Mouse (Mus musculus) stomach, embryonic 16.5 days (tissue): Measurements from ENCODE around the gene Clec2d. TPM values are rescaled to one million over a fixed set of nuclear protein-coding genes. Genes with fewer than 3 reads are reported as not detected.

Source experiments
- ATAC-seq: fragments of 200-750 bp; cut with Nextera tagmentation; 2 replicates; pipeline ENCODE4 v1.8.0; 2017; ENCODE audit warnings: moderate number of reproducible peaks, moderate TSS enrichment; ENCODE audit not compliant: insufficient read depth, low FRiP score
- H3K27ac ChIP-seq: fragments of 300-500 bp; sonication (generic); 2 replicates; pipeline ENCODE4 v1.5.1; 2014; ENCODE audit warnings: low read length
- H3K27me3 ChIP-seq: fragments of 300-500 bp; sonication (generic); 2 replicates; pipeline ENCODE4 v1.6.1; 2014; ENCODE audit warnings: low read length, control low read depth, mixed read lengths; ENCODE audit not compliant: control insufficient read depth, insufficient read depth
- H3K36me3 ChIP-seq: fragments of 300-500 bp; sonication (generic); 2 replicates; pipeline ENCODE4 v1.6.1; 2014; ENCODE audit warnings: low read length; ENCODE audit not compliant: control insufficient read depth, insufficient read depth
- H3K4me1 ChIP-seq: fragments of 300-500 bp; sonication (generic); 2 replicates; pipeline ENCODE4 v1.6.1; 2014; ENCODE audit warnings: low read length, control low read depth, mixed read lengths; ENCODE audit not compliant: control insufficient read depth, insufficient read depth
- H3K4me2 ChIP-seq: fragments of 300-500 bp; sonication (generic); 2 replicates; pipeline ENCODE4 v1.6.1; 2014; ENCODE audit warnings: low read depth, low read length, mixed read lengths
- H3K4me3 ChIP-seq: fragments of 300-500 bp; sonication (generic); replicated peaks from 2 replicates; pipeline ENCODE4 v1.5.1; 2014; ENCODE audit warnings: mild to moderate bottlenecking, low read length
- H3K9ac ChIP-seq: fragments of 300-500 bp; sonication (generic); 2 replicates; pipeline ENCODE4 v1.6.1; 2014; ENCODE audit warnings: low read length
- H3K9me3 ChIP-seq: fragments of 300-500 bp; sonication (generic); replicated peaks from 2 replicates; pipeline ENCODE4 v1.6.1; 2016; ENCODE audit warnings: low read length, control low read depth; ENCODE audit not compliant: control insufficient read depth
- WGBS: fragments of 180-500 bp; shearing (Covaris S2); extraction: QIAGEN DNeasy Blood & Tissue Kit; methylation state at CpG from one replicate; pipeline ENCODE4 v1.1.7; 2014; 5-methylcytosine and 5-hydroxymethylcytosine counted together
- polyA plus RNA-seq: library from polyadenylated mRNA; unstranded; fragments of >200 nt; fragmentation: Nextera tagmentation; extraction: Ambion mirVana; gene quantifications from 2 replicates; pipeline ENCODE4 v1.2.1, GENCODE M21; 2015

Gene Clec2d
- polyA plus RNA-seq, 1 experiment from 2014 or later, result 0.72 TPM

DNA sequence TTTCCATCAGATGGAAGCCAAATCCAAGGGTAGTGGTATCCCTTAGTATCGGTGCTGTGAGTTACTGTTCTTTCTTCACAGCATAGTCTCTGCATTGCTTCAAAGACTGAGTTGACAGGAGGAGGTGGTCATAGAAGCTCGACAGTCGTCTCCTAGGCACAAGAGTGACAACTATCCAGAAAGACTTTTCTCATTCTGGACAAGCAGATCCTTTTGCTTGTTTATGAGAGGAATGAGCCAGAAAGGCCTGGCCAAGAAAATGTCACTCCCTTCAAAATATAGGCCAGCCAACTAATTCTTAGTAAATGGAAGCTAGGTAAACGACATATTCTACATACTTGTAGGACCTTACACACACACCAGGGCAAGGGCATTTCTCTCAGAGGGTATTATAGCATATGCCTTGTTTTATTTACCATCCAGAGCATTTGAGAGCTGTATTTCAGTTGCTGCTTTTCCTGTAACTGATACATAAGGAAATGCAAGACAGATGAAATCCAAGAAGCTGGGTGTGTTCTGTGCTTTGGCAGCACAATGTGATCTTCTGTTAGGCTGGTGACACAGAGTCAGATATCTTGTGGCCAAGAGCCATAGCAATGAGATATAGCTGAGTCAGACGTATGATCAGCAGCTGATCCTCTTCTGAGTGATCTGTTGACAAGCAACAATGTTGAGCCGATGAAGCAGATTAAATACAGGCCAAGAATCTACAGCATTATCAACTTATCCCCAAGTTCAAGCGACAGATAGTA lies 35.6 kb downstream of the Clec2d start:
- Histone ChIP-seq H3K4me2 (no peak overlapping the region), H3K9me3 (no peaks in the 10 kb centered on the region), H3K4me3 (no peak overlapping the region), H3K4me1 (peaks cover 8% of the 10 kb centered on the region; the same call in 1 of the 2 replicates), H3K36me3 (no peaks in the 10 kb centered on the region), H3K27me3 (no peaks in the 10 kb centered on the region), H3K9ac (no peak overlapping the region), H3K27ac (peak overlapping the region; percentile 58; the same call in 1 of the 2 replicates)
- 56% methylated on average over 7 of the region's 7 CpGs for WGBS
- ATAC-seq, result no peak

DNA sequence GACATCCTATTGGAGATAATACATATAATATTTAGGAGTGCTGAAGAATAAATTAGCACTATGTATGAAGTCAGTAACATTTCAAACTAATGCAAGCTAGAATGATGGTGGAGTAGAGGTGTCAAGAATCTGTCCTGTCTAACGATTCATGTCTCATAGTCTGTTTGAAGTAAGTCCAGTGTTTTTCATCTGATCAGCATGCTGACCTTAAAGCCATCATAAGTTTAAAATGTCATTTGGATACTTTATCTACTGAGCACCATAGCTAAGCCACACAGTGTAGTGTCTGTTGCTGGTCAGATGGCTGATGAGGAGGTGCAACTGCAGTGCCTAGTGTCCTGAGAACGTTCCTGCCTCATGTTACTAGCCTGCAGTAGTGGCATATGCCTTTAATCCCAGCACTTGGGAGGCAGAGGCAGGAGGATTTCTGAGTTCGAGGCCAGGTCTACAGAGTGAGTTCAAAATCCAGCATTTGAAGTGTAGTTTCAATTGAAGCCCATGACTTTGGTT lies 36.4 kb downstream of the Clec2d start:
- peaks cover 8% of the 10 kb centered on the region; the same call in 1 of the 2 replicates for H3K4me1 ChIP-seq
- no peaks in the 10 kb centered on the region for H3K36me3 ChIP-seq
- no peak overlapping the region for H3K4me2 ChIP-seq
- H3K27ac ChIP-seq, result 0 out of 2 replicates have a peak overlapping the region, but pooled peaks have one; percentile 58
- H3K9ac ChIP-seq, result no peak overlapping the region
- ATAC-seq, result no peak
- no peaks in the 10 kb centered on the region for H3K9me3 ChIP-seq
- H3K27me3 ChIP-seq, result no peaks in the 10 kb centered on the region
- WGBS, result 76% methylated on average over 3 of the region's 3 CpGs
- H3K4me3 ChIP-seq, result no peak overlapping the region

DNA sequence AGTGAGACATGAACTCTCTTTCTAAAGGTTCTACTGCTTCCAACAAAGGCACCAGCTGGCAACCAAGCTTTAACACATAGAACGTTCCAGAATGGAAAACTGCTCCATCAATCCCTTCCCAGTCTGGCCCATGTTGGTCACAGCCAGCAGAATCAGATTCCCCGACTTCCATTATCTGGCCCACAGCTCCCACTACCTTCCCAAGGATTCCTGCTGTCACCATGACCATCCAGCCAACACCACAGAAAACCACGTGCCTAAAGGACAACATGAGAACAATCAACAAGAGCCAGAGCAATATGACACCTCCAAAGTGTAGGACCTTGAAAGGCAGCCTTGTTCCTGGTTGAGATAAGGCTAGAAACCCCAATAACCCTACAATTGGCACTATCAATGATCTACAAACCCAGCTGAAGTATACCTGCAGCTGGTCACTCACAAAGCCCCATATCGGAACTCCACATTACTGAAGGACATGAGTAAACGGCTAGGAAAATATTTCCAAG lies 37.8 kb downstream of the Clec2d start:
- Histone ChIP-seq H3K27ac (peak overlapping the region; percentile 23; the same call in 1 of the 2 replicates), H3K9ac (no peak overlapping the region), H3K4me2 (no peak overlapping the region), H3K36me3 (no peaks in the 10 kb centered on the region), H3K9me3 (no peaks in the 10 kb centered on the region), H3K4me3 (no peak overlapping the region), H3K27me3 (no peaks in the 10 kb centered on the region), H3K4me1 (peaks cover 11% of the 10 kb centered on the region)
- ATAC-seq, result no peak
- 79% methylated on average over 5 of the region's 5 CpGs for WGBS

DNA sequence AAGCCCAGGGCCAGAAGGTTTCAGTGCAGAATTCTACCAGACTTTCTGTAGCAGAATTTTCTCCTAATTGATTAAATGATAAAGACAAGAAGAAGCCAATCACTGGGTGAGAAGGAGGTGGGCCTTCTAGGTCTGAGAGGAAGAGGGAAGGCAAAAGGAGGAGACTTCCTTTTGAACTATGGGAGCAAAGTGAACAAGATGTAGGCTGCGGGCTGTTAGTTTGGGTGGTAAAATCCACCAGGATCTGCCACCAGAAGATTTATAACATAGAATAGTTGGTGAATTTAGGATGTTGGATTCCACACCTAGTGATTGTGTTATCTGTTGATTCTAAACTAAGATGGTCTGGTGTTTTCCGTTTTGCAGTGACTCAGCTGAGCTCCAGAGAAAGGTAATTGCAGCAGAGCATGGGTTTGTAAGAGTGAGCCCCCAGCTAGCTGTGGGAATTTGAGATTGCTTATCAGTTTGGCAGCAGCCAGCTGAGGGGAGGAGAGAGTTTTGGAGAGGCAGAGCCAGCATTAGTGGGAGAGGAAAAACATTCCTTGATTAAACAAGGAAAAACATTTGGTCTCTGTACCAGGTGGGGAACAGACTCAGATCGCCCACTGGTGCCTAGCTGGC lies 39.6 kb downstream of the Clec2d start:
- Histone ChIP-seq H3K27ac (no peak overlapping the region), H3K9ac (no peak overlapping the region), H3K36me3 (no peaks in the 10 kb centered on the region), H3K27me3 (no peaks in the 10 kb centered on the region), H3K4me2 (no peak overlapping the region), H3K9me3 (no peaks in the 10 kb centered on the region), H3K4me3 (no peak overlapping the region), H3K4me1 (peaks cover 7% of the 10 kb centered on the region)
- ATAC-seq, result no peak
- 63% methylated on average over 3 of the region's 3 CpGs for WGBS

DNA sequence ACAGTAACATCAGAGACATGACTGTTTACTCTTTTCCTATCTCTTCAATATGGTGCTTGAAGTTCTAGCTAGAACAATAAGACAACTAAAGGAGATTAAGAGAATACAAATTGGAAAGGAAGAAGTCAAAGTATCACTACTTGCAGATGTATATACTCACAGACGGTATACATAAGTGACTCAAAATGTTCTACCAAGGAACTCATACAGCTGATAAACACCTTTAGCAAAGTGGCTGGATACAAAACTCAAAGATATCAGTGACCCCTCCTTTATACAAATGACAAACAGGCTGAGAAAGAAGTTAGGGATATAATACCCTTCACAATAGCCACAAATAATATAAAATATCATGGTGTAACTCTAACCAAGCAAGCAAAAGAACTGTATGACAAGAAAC lies 40.6 kb downstream of the Clec2d start:
- no peak for ATAC-seq

DNA sequence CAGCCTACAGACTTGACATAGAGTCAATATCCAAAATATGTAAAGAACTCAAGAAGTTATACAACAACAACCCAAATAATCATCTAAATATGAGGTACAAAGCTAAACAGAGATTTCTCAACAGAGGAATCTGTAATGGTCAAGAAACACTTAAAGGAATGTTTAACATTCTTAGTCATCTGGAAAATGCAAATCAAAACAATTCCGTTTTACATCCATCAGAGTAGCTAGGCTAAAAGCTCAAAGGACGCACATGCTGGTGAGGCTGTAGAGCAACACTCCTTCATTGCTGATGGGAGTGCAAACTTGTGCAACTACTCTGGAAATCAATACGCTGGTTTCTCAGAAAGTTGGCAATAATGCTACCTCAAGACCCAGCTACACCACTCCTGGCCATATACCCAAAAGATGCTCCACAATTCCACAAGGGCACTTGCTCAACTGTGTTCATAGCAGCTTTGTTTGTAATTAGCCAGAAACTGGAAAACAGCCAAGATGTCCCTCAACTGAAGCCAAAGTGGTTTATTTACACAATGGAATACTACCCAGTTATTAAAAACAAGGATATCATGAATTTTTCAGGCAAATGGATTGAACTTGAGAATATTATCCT lies 41.9 kb downstream of the Clec2d start:
- Histone ChIP-seq H3K9me3 (no peaks in the 10 kb centered on the region), H3K4me2 (no peak overlapping the region), H3K27ac (no peak overlapping the region), H3K27me3 (no peaks in the 10 kb centered on the region), H3K4me1 (peaks cover 3% of the 10 kb centered on the region), H3K4me3 (no peak overlapping the region), H3K36me3 (no peaks in the 10 kb centered on the region), H3K9ac (no peak overlapping the region)
- WGBS, result 71% methylated on average over 3 of the region's 3 CpGs
- no peak for ATAC-seq

More for the DNA sequence above, 40.6 kb downstream of the Clec2d start:
- WGBS, result 87% methylated on average over 1 of the region's 1 CpGs
- H3K9me3 ChIP-seq, result no peaks in the 10 kb centered on the region
- H3K4me3 ChIP-seq, result no peak overlapping the region
- H3K36me3 ChIP-seq, result no peaks in the 10 kb centered on the region
- no peak overlapping the region for H3K9ac ChIP-seq
- no peak overlapping the region for H3K4me2 ChIP-seq
- H3K27me3 ChIP-seq, result no peaks in the 10 kb centered on the region
- peaks cover 4% of the 10 kb centered on the region for H3K4me1 ChIP-seq
- no peak overlapping the region for H3K27ac ChIP-seq

DNA sequence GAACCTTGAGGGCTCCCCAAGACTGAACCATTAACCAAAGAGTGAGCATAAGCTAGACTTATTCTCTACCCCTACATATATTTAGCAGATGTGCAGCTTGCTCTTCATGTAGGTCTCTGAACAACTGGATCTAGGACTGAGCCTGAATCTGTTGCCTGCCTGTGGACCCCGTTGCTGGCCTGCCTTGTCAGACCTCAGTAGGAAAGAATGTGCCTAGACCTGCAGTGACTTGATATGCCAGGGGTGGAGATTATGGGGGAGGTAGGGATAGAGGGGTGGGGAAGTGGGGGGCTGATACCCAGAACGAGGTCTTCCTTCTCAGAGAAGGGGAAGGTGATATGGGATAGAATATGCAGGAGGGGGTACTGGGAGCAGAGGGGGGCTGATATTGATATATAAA lies 43.2 kb downstream of the Clec2d start:
- Histone ChIP-seq H3K36me3 (no peaks in the 10 kb centered on the region), H3K4me1 (peaks cover 3% of the 10 kb centered on the region), H3K9me3 (no peaks in the 10 kb centered on the region), H3K27ac (no peak overlapping the region), H3K9ac (no peak overlapping the region), H3K4me3 (no peak overlapping the region), H3K27me3 (no peaks in the 10 kb centered on the region), H3K4me2 (no peak overlapping the region)
- 69% methylated on average over 2 of the region's 2 CpGs for WGBS
- no peak for ATAC-seq

DNA sequence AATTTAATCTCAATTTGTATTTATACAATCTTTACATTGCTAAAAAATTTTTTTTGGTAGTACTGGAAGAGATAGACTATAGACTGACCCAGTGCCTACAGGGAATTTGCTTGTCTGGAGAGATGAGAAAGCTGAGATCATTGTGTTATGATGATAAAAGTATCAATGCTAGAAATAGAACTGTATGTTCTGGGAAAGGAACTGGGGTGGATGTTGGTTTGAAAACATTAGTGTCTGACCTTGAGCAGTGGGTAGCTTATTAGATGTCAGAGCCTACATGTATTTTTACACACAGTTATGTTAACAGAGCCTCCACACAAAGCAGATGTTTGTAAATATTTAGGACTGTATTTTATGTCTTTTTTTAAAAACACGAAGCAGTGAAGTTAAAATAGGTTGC lies 43.7 kb downstream of the Clec2d start:
- H3K27ac ChIP-seq, result no peak overlapping the region
- 70% methylated on average over 1 of the region's 1 CpGs for WGBS
- H3K27me3 ChIP-seq, result no peaks in the 10 kb centered on the region

DNA sequence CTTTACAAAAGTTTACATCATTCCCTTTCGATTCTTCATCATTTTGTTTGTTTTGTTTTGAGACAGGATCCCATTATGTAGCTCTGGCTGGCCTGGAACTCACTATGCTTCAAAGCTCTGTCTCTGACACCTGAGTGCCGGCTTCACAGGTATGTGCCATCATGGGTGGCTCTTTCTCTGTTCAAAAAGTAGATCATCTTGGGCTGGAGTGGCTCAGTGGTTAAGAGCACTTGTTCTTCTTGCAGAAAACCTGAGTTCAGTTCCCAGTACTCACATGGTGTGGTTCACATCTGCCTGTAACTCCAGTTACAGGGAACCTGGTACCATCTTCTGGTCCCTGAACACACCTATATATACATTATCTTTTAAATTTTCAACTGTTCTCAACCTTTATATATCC lies 44.7 kb downstream of the Clec2d start:
- Histone ChIP-seq H3K4me2 (no peak overlapping the region), H3K36me3 (no peaks in the 10 kb centered on the region), H3K9ac (no peak overlapping the region), H3K4me3 (no peak overlapping the region), H3K27ac (no peak overlapping the region), H3K9me3 (no peaks in the 10 kb centered on the region), H3K4me1 (peaks cover 14% of the 10 kb centered on the region), H3K27me3 (no peaks in the 10 kb centered on the region)
- ATAC-seq, result no peak
- WGBS, result 70% methylated on average over 2 of the region's 2 CpGs

More for the DNA sequence above, 43.7 kb downstream of the Clec2d start:
- Histone ChIP-seq H3K4me3 (no peak overlapping the region), H3K9ac (no peak overlapping the region), H3K4me1 (peaks cover 8% of the 10 kb centered on the region), H3K4me2 (no peak overlapping the region), H3K9me3 (no peaks in the 10 kb centered on the region), H3K36me3 (no peaks in the 10 kb centered on the region)
- ATAC-seq, result no peak
